Mouse (Mus musculus): ENCODE data around the gene Crybg2. TPM values are rescaled to one million over a fixed set of nuclear protein-coding genes. Genes with fewer than 3 reads are reported as not detected.

Gene Crybg2
- 3.1 and 4.5 TPM in 2 replicates for polyA plus RNA-seq (2012; rRNA removed)

DNA sequence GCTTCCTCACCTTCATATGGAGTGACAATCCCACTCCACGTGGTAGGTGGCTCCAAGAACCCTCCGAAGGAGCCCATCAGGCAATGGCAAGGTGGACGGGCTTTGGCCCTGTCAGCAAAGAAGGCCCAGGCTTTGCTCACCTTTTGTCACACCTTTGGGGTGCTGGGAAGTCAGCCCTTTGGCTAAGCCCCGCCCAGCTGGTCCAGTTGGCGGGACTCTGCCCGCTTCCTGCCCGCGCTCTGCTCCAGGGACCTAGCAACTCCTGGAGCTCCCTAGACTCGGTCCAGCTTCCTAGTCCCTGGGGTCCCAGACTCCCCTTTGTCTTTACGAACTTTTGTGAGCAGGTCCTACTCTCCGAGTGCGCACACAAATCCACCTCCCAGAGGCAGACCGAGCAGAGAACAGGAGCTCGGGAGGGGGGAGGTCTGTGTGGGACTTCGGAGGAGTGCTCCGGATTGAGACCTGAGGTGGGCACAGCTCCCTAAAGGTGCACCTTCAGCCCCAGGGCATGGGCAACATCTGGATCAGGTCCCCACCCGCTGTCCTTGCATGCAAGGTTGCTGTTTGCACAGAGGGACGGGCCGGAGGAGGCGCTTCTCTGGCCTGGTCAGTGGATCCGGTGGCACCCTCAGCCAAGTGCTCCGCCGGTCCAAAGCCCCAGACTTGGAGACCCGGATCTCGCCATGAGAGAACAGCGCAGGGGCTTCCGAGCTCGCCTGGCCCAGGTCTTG is at the start of gene Crybg2:
Gene Crybg2, plus strand, starts transcription at position 681 of the 731 bp plus-strand sequence.
- DNase-seq (ENCODE audit: low read depth): no peak

DNA sequence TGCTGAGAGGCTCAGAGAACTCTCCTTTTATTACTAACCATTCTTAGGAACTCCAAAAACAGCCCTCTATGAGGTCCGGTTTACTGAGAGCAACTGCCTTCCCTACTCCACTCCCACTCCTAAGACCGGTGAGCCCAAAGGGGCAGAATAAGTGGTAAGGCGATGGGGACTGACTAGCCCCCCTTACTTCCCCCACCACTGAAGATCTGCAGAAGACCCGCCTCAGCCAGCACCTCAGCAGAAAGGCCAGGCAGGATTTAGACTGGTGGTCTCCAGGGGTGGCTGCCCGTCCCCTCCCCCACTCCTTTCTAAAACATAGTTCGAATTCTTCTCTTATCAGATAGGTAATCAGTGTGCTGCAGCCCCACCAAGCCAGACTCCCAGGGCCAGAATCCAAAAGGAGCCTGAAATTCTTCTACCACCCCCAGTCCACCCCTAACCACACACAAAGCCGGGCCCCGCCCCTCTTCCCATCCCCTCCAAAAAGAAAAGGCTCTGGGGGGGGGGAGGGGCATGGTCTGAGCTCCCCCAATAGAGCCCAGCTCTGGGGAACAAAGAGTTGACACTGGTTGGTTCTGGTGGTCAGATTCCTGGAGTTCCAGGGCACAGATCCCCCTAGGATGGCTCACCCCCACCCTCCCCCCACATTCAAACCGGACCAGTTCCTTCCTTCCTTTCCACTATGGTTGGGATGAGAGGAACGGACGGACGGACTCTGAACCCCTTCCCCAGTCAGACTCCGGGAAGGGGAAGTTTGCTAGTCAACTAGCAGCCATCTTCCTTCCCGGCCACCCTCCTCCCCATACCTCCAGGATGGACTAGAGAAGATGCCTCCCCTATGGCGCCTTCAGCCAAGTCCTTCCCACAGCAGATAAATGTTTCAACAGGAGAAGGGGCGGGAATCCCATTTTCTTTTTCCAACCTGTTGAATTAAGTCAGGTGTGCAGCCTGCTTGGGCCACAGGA is 48.9 kb upstream of the Crybg2 start:
- DNase-seq (ENCODE audit: low read depth): no peak

DNA sequence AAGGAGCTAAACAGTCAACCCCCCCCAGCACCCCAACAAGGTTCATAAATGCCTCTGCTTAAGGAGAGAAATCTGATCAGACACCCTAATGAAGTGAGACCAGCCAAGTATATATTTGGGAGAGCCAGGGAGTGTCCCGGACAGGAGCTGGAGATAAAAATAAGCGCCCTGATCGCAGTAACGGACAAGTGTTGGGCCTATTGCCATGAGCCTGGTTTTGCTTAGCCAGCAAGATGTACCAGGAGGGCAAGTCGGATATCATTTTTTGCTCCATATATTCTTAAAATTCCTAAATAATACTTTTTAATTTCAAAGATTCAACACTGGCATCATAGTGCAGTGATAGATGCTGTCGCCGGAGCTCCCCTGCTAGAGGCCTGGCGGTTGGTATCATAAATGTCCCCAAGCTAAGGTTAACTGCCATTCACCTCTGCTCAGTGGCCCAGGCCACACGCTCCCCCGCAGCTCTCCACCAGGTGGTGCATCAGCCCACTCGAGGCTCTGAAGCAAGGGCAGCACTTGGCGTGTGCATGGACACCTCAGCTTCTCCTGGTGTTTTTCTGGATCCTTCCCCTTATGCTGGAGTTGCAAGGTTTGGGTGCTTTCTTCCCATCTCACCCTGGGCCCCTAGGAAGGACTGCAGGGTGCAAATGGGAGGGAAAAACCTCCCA is 47.6 kb upstream of the Crybg2 start:
- no peak for DNase-seq (ENCODE audit: low read depth)

DNA sequence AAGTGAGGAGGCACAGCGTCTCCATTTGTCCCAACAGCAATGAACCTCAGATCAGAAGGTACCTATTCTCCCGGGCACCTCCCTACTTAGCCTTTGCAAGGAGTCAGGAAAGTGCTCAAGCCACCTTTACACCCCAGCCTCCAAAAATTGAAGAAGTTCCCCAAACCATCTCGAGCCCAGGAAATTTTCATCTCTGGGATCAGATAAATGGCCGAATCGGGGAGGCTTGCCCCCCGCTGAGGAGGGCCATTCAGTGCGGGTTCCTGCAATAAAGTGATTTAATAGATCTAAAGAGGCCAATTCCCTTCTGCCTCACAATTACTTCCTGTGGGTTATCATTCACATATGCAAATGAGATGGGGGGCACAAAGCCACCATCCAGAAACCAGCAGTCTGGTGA is 44.4 kb upstream of the Crybg2 start:
- no peak for DNase-seq (ENCODE audit: low read depth)

DNA sequence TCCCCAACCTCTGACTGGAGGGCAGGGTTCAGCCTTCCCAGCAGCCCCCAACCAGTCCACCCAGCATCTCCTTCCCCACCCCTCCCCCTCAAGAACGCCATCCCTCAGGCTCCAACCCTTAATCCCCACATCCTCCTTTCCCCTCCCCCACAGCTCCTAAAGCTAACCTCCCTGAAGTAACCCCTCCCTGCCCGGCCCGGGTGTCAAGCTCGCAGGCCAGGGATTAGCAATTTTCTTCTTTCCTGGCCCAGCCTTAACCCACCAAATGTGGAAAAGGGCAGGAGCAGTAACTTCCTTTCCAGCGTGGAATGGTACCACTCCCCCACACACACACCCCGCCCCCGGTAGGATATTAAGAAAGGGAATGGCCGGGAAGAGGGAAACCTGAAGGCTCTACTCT is 43.8 kb upstream of the Crybg2 start:
- DNase-seq (ENCODE audit: low read depth): no peak

DNA sequence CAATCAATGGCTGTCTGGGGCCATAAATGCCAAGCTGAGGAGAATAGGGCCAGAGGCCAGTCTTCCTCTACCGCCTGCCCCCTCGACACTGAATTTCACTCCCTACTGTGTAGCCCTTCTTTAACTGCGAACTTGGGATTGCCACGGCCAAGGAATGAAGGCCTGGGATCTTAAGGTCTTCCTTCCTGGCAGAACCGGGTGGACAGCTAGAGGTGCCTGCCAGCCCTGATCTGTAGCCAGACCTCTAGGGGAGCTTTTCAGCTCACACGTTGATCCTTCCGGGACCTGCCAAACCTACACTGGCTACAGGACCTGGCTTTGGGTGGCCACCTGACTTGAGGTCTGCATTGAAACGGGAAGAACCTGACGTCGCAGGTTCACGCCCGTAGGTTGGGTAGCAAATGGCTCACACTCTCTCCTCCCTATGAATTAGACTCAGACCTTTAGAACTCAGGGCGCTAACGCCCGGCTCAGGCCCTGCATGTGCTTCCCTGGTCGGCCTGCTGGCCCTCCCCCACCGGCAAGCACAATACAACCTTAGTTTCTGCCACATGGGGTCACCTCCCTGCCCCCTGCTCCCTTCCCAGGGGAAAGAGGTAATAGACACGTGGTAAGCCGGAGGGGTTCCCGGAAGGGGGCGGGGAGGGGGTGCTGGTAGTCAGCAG is 43.3 kb upstream of the Crybg2 start:
- peak; percentile 36 for DNase-seq (ENCODE audit: low read depth)

DNA sequence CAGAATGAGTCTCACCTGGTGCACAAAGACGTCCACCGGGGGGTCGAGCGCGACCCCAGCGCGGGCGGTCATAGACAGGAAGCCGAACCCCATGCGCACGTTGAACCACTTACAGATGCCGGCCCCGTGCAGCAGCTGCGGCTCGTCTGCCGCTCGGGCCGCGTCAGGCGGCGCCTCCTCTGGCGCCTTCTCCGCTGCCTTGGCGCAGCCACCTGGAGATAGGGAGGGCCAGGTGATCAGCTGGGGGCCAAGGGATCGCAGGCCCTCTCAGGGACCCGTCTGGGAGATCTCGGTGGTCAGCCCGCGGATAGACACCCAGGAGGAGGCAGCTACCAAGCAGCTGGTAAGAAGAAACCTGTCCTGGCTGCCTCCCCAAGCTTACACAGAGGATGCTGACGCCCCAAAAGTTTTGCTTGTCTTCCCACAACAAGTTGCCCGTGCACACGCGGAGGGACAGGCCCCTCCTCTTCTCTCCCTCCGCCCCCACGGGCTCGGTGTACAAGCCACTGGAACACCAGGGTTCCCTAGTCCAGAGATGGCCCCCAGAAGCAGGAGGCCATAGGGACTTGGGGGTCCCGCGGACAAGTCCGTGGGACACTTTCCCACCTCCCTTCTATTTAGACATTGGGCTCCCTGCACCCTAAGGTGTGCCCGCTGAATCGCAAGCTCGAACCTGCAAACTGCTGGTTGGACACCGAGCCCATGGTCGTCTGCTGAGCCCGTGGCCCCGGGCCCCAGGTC is 42.4 kb upstream of the Crybg2 start:
- DNase-seq (ENCODE audit: low read depth): no peak

DNA sequence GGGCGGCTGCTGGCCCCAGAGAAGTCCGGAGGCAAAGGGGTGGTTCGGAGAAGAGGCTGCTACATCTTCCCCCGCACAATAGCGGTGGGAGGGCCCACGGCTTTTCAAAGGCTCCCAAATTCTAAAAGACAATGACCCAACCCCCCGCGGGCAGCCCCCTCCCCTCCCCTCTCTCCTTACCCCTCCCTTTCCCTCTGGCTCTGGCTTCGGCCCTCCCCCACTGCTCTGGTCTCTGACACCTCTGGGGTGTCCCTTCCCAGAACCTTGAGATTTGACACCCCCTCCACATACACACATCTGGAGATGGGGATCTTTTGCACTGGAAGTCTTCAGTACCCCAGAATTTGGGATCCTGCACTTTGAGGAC is 41.9 kb upstream of the Crybg2 start, which contains the start of gene Lin28a:
Gene Lin28a, minus strand, starts transcription at position 63 of the 367 bp plus-strand sequence.
- no peak for DNase-seq (ENCODE audit: low read depth)

DNA sequence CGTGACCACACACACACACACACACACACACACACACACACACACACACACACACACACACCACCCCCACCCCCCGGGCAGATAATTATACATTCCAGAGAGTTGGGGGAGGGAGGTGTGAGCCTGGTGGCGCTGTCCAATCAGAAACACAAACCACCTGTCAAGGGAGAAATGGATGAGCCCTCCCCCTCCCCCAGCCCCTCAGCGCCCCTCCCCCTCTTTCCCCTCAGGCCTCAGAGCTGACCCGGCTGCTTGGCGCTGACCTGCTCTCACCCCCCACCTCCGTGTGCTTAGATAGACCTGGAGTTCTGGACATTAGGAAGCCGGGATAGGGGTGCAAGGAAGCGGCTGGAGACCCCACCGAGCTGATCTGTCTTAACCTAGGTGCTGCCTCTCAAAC is 41.4 kb upstream of the Crybg2 start:
- no peak for DNase-seq (ENCODE audit: low read depth)

DNA sequence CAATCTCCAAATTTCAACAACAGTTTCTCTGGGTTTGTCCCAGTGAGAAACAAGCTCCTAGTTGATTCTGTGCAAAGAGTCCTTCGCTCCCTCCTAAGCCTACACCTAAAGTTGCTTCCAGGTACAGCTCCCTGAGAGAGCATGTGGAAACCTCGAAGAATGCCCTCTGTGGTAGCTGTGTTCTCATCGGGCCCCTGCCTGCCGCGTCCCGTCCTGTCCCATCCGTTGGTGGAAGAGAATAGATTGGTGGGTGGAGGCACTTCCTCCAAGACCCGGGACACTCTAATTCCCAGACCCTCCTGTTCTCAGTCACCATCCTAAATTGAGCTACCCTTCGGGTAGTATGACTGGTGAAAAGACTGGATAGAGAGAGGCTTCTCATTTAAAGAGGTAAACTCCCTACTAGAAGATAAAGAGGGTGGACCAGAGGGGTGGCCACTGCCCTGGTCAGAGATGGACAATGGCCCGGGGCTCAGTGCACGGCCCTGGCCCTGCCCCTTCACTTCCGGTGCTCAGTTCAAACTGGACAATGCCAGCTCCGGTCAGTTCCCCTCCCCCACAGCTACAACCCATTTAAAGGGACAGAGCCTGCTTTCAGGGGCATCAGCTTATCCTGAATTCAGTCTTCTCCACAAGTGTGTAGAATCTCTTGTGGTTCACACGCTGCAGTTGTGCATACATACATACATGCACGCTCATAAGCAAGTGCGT is 40.8 kb upstream of the Crybg2 start:
- no peak for DNase-seq (ENCODE audit: low read depth)

DNA sequence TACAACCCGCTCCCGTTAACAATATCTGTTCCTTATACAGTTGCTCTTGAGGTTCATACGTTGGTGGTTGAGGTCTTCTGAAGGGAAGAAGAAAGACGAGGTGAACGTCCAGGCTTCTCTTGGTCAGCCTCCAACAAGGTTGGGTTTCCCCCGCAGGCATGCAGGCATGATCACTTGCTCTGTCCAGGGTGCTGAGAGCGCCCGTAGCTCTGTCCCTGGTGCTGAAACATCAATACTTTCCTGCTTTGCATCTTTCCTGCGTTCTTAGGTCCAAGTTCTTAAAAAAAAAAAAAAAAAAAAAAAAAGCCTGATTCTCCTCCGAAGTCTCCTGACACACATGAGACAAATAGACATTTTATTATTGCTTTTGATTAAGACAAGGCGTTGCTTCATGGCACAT is 40.0 kb upstream of the Crybg2 start:
- DNase-seq (ENCODE audit: low read depth): no peak

DNA sequence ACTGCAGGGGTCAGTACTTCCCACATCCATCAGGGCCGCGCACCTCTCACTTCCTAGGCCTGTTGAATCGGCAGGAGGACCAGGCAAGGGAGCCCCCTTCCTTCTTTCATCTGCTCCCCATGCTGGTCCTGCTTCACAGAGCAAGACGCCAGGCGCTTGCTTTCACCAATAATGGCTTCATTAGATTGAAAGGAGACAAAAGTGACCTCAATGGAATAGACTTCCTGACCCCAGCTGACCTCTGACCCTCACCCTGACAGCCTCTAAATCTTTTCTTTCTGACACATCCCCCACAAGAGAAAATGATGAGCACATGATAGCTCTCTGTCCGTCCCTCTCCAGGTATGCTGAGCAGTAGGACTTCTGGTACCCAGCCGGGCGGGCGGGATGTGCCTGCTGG is 34.8 kb upstream of the Crybg2 start:
- DNase-seq (ENCODE audit: low read depth): no peak

DNA sequence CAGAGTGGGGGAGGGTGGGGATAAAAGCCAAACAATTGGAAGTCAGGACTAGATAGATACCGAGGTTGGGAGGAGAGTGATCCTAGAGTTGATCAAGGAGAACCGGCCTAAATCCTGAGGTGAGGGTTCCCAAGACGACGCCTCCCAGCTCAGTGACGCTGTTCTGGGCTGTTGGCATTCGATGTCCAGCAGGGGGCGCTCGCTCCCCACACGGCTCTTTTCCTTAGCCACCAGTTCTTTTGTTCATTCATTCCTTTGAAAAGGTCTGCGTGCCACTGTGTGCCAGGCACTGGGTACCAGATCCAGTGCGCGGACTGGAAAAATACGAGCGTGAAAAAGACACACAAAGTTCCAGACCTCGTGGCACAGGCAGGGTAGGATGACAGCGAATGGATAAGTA is 24.7 kb upstream of the Crybg2 start:
- DNase-seq (ENCODE audit: low read depth): no peak

DNA sequence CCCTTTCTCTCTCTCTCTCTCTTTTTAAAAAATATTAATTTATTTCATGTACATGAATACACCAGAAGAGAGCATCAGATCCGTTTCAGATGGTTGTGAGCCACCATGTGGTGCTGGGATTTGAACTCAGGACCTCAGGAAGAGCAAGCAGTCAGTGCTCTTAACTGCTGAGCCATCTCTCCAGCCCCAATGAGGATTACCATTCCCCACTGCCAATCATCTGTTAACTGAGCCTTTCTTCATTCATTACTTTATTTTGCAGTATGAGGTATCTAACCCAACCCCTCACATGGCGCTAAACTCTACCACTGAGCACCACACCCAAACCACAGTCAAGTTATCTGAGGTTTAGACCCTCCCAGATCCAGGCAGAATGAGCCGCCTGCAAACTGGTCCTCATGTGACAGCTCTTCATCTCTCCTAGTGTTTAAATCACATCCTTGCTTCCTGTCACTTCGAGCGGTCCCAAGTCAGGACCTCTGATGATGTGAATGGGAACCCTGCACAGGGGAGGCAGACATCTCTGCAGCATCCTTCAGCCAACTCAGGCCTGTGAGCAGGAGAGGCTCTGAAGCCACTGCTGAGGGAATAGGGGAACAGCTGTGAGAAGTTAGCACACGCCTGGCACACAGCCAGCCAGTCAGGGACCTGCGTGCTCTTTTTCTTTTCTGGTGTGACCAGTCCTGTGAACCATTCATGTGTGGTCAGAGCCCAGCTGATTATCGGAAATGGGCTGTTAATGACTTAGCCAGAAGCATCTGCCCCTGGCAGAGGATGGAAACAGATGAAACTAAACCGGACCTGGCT is 19.1 kb upstream of the Crybg2 start:
- DNase-seq (ENCODE audit: low read depth): no peak

DNA sequence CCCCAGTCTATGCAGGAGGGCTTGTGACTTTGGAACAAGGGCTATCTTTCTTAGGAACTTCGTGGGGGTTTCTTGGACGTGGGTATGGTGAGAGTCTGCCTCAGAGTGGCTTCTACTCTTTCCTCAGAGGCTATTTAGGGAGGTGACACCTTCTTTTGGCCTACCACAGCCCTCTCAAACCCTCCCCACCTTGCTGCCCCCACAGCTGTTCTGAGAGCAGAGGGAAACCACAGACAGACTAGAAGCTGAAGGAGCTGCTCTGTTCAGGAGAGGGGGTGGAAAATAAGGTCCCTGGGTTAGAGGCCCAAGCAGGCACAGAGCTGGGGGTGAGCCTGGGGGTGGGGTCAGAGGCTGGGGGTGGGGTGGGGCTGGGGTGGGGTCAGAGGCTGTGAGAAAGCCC is 17.6 kb upstream of the Crybg2 start:
- no peak for DNase-seq (ENCODE audit: low read depth)

DNA sequence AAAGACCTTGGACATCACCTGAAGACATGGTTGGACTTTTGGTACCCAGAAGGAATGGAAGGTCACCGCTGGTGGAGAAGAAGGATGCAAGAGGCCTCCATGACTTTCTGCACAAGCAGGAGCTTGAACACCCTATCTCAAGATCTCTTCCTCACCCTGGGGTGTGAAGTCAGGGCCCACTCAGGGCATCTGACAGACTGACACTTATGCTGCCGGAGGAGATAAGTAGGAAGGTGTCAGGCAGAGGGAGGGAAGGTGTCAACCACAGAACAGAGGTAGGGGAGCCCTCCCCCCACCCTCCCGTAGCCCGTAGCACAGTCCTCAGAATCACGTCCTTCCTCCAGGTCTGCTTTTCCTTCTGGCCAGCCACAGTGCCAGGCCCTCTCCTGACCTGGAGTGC is 13.0 kb upstream of the Crybg2 start:
- no peak for DNase-seq (ENCODE audit: low read depth)

DNA sequence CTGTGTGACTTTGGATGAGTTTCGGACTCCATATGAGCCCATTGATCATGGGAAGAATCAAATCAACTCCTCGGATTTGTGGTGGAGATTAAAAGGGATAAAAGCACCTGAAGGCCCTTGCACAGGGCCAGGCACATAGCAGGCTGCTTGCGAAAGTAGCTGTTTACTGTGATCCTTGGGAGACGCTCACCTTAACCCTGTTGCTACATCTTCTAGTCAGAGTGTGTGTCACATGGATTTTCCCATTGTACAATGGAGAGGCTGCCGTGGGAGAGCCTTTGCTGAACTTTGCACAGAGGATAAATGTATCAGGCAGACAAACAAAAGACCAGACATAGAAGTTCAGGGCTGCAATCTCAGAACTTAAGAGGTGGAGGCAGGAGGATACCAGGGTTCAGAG is 8.7 kb upstream of the Crybg2 start:
- DNase-seq (ENCODE audit: low read depth): peak; percentile 79

DNA sequence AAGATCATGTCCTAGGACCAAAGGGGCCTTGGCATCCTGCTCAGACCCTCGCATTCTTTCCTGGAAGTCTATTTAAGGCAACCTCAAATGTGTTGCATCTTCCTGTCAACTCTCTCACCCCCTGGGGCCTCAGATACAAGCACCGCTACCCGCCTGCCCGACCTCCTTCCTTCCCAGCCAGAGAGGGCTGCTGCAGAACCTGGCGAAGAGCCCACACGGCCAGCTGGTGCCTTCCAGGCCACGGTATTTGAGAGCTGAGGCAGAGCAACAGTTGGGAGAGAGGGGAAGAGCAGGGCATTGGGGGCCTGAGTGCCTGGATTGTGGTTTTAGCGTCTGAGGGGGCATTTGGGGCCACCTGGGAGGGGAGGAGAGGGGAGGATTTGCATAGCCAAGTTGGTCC is 8.1 kb upstream of the Crybg2 start:
- DNase-seq (ENCODE audit: low read depth): no peak

DNA sequence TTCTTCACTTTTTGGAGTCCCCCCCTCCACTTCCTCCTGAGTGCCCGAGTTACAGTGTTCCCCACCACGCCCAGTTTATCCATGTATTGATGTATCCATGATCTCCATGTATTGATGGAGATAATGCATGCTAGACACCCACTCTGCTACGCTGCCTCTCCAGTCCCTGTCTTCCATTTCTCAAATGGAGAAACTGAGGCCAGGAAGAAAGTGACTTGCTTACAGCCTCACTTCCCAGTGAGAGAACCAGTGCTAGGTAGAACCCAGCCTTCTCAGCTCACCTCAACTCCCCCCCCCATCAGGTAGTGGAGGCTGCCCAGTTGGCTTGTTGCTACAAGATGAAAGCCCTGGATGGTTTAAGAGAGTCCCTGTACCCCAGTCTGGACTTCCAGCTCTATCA is 7.1 kb upstream of the Crybg2 start, which contains the start of gene Zfp683:
Gene Zfp683, plus strand, starts transcription at position 301 of the 400 bp plus-strand sequence.
- no peak for DNase-seq (ENCODE audit: low read depth)
